Mouse (Mus musculus): ENCODE measurements around the gene Fcgr3.

DNA sequence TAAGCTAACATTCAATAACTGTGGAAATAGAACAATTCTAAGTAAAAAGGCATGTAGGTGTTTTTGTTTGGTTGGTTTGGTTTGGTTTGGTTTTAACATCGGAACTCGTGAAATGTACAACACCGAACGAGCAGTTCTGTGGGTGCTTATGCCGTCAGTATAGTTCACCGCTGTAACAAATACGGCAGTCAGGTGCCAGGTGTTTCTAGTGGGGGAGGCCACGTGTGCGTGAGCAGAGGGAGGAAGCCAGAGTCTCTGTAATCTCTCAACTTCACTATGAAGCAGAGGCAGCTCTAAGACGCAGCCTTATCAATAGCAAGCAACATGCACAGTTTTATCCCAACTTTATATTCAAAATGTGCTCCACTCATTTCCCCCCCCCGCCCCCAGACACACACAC, 29.1 kb downstream of the Fcgr3 start:
- TF ChIP-seq TAL1 (IDR thresholded peaks at IDR 0.05; ENCODE audit: low read length) (no peak), GATA1 (IDR thresholded peaks at IDR 0.05; ENCODE audit: low read length) (no peak)

All from erythroblast, embryonic 14.5 days (primary cell).